Mouse (Mus musculus): ENCODE data around the gene Srarp.

GRCm38 (mm10) chr4:141455526-141455925 is 19.6 kb upstream of the Srarp start:
- TF ChIP-seq POLR2A (IDR thresholded peaks at IDR 0.05; ENCODE audit: extremely low read depth, insufficient read depth, low read length) (no peak), CTCF (IDR thresholded peaks at IDR 0.05; ENCODE audit: low read depth, low read length) (no peak)
